Mouse (Mus musculus) lung, postnatal 0 days (tissue): ENCODE measurements at regions not wholly inside any gene's neighbourhood (a gene's known extent, or its start where the extent isn't known, plus 50 kb on each side); places are given as distances from the start of the nearest gene placed in this dataset.

Experiments
- CTCF ChIP-seq: IDR thresholded peaks from 2 replicates; pipeline ENCODE4 v1.5.1; 2016; ENCODE audit warnings: antibody characterized with exemption, mild to moderate bottlenecking
- EP300 ChIP-seq: IDR thresholded peaks from 2 replicates; pipeline ENCODE4 v1.6.1; 2016; ENCODE audit warnings: antibody characterized with exemption, mild to moderate bottlenecking, control low read depth

DNA sequence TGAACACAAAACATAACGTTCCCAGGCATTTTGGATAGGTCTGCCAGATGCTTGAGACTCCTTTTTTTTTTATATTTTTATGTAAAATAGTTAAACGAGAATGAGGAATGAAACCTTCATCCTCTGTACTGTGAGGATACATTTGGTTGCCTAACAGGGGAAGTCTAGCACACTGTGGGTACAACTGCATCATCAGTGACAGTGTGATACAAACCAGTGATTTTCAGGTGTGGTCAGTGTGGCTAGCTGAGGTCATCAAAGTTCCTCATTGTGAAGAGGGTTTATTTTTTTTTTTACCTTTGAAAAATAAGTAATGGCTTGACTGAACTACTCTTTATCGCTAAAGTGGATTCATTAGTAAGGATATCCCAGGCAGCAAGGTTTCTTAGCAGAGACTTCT lies 75.7 kb upstream of the P2ry10 start:
- TF ChIP-seq CTCF (no peak), EP300 (no peak)
